Mouse (Mus musculus) thymus, postnatal 10 days (tissue): Measurements from ENCODE around the gene Caskin2.

Experiments
- DNase-seq, 2 experiments: peaks; one replicate each; pipeline ENCODE4 v3.0.0; 2021; ENCODE audit warnings: low spot score in 2 of 2

Gene Caskin2

DNA sequence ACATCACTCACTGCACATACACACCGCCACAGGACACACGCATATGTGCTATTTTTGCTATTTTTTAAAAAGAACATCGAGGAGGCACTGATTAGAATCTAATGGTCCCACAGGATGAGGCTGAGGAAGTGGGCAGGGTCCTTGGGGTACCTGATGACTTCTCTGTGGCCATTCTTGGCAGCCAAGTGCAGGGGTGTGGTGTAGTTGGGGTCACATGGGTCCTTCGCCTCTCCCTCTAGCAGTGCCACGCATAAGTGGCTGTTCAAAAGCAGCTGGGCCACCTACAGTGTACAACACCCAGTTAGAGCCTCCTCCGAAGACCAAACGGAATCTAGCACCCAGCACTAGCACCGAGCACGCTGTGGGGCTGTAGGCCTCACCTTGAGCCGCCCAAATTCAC lies 7.3 kb downstream of the Caskin2 start:
- no peak for DNase-seq

GRCm38 (mm10) chr11:115805005-115805404 lies 8.4 kb downstream of the Caskin2 start:
- no peak for DNase-seq

DNA sequence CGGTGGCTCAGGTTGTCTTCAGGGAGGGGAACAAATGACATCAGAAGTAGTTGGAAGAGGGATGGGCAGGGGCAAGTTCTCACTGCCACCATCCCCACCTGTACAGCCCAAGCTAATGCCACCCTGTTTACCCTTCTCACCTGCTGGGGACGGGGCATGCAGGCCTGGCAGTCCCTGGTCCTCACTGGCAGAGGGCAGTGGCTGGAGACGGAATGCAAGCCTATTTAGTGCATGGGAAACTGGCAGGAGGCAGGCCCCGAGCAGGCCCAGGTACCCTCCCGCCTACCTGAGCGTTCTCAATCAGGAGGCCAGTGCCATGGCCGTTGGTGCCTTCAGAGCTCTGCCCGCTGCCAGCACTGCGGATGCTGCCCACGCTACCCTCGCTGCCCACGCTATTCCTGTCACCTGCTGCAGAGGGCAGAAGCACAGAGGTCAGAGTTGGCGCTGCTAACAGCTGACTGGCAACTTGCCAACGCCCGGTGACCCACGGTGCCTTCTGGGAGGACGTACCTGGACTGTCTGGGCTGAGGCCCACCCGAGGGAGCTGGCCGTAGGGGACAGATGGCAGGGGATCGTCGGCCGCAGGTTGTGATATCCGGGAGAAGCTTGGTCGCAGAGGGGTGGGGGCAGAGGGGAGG lies 10.2 kb downstream of the Caskin2 start:
- DNase-seq = no peak

DNA sequence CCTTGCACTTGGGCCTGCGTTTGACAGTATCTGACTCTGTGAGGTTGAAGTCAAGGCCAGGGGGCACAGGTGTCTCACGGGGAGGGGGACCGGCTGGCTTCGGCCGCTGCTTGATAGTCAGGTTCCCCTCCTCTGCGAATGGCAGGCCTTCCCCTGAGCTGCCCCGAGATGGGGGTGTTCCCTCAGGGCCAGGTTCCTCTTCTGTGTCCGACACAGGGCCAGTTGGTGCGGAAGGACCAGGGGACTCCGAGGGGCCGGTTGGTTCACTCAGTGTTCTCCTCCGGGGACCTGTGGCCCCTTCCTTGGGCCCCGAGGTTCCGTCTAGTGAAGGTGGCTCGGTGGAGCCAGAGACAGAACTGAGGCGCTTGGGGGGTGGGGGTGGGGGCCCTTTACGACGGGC lies 12.5 kb downstream of the Caskin2 start:
- DNase-seq = no peak

DNA sequence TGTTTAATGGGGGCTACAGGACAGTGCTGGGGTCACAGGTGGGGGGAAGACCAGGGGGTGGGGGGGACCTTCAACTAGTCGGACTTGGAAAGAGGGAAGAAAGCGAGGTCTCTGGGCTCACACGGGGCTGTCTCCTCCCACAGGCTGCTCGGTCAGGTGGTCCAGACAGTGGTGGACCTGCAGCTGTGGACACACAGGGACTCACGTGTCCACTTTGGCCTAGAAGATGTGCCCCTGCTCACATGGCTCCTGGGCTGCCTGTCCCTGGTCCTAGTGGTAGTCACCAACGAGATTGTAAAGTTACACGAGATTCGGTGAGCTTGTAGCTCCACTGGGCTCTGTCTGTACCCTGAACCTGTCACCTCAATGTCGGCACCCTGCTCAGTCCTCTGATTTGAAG lies 15.8 kb downstream of the Caskin2 start:
- DNase-seq = no peak

GRCm38 (mm10) chr11:115796898-115797297 lies 16.5 kb downstream of the Caskin2 start:
- no peak for DNase-seq

GRCm38 (mm10) chr11:115792353-115792752 lies 21.1 kb downstream of the Caskin2 start:
- DNase-seq = no peak

DNA sequence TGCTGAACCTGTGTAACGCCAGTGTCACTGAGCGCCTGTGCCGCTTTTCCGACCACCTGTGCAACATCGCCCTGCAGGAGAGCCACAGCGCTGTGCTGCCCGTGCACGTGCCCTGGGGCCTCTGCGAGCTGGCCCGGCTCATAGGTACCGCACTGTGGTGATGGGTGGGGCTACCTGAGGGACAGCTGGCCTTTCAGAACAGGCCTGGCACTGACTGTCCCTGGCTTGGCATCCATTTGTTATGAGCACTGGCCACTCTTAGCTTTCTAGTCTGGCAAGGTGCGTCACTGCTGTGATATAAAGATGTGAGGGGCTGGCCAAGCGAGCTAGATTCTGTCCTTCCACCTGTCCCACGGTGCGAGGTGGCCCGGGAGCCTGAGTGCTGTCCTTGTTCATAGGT lies 21.5 kb downstream of the Caskin2 start:
- DNase-seq = no peak

GRCm38 (mm10) chr11:115789787-115790186 lies 23.7 kb downstream of the Caskin2 start:
- no peak for DNase-seq

GRCm38 (mm10) chr11:115786473-115786872 lies 27.0 kb downstream of the Caskin2 start:
- no peak for DNase-seq

GRCm38 (mm10) chr11:115780141-115781070 lies 33.0 kb downstream of the Caskin2 start:
- no peak for DNase-seq

DNA sequence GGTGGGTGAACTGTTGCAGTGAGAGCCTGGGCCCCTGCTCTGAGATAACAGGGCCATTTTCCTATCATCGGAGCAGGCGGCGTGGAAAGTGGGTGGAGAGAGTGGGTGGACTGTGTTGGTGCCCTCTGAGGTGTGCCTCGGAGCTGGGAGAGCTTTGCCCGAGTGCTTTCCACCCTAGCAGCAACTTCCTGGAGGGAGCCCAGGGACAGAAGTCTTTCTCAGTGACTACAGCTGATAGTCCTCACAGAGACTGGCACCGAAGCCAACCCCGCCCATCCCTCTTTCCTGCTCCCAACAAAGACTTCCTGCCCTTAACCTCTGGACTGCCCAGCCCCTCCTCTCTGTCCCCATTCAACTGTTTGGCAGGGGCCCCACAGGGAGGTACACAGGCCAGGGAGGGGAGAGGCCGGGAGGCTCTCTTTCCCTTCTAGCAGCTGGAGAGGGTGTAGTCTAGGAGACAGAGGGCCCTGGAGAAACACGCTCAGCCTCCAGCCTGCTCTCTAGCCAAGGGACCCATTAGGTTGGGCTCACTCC lies 34.3 kb downstream of the Caskin2 start:
- DNase-seq = no peak

DNA sequence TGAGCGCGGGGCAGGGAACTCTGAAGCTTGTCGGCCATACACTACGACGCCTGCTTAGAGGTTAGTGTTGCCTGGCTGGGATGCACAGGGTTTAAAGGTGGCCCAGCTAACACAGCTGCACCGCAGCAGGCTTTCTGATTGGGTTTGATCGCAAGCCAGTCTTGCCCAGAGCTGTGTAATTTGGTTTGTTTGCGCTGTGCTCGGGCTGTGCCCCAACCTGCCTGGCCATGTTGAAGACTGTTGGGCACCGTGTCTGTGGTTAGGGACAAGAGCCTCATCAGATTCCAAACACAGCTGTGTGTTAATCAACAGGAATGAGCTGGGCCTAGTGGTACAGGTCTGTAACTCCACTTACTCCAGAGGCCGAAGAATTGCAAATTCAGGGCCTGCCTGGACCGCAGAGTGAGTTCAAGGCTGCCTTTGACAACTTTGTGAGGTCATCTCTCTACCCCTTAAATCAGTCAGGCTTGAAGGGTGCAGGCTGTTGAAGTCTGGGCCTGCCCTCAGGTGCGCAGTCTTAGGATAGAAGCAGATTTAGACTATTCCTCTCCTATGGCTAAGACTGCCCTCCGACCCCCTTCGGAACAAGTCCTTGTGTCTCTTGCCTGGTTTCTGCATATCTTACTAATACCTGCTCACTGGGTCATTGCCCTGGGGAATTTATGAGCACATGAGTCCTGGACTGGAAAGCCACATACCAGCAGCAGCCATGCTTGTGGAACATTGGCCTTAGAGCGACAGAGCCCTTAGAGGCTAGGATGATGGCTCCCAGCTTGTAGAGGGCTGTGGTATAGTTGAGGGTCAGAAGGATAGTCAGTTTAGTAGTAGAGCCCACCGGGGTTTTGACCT lies 35.7 kb downstream of the Caskin2 start:
- no peak for DNase-seq

- no peak for DNase-seq
Measured at GRCm38 (mm10) chr11:115776954-115777353, 36.5 kb downstream of the Caskin2 start.

DNA sequence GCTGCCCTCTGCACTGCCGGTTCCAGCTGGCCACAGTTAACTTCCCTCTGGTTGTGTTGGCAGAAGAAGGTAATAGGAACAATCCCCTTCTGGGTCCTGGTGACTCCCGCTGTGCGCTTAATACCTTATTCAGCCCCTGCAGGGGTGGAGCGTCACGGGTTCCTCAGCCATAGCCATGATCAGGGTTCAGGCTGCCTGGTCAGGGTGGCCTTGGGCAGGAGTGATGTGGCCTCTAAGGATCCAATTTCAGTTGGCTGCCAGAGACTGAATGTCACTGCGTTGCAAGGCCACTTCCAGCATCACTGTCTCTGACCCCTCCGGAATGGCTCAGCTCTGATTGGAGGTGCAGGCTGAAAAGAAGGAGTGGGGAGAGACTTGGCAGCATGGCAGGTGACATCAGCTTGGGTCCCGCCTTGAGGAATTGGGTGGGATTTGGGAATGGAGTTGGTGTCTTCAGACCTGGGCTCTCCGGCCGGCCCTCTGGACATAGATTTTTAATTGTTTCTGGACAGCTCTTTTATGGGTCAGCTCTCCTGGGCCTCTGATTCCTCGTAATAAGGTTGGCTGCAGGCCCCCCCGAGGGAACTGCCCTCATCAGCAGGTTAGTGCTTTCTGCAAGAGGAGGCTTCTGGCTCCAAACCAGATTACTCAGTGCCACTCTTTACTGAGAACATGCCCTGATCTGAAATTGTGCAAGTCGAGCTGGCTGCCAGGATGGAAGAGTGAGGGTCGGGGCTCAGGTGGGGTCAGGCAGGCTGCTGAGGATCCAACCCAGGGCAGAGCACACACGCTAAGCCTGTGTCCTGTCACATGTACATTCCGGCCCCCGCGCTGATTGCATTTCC lies 37.4 kb downstream of the Caskin2 start:
- no peak for DNase-seq

DNA sequence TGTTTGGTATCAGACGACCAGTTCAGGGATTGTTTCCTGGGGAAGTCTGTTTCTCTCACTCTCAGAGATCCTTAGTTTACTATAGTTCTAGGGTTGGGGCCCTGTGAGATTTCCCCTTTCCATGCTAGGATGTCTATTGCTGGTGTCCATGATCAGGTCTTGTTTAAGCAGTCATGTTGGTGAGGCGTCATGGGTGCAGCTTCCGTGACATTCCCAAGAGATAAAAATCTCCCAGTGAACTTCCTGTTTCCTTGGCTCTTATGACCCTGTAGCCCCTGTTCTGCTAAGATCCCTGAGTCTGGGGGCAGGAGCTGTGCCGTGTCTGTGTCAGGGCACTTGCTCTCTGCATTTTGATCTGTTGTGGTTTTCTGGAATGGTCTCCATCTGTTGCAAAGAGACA lies 38.8 kb downstream of the Caskin2 start:
- DNase-seq = no peak

DNA sequence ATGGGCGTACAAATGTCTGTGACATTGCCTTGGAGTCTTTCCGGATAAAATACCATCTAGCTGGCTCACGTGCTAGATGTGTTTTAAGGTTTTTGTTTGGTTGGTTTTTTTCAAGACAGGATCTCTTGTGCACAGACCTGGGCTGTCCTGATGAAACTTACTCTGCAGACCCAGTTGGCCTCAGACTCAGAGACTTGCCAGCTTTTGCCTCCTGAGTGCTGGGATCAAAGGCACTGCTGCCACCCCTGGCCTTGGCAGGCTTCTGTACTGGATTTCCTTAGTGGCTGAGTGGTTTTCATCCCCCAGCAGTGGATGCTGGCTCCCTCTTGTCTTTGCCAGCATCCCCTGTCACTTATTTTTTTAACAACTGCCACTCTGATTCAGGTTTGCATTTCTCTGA lies 44.5 kb downstream of the Caskin2 start:
- DNase-seq = no peak

DNA sequence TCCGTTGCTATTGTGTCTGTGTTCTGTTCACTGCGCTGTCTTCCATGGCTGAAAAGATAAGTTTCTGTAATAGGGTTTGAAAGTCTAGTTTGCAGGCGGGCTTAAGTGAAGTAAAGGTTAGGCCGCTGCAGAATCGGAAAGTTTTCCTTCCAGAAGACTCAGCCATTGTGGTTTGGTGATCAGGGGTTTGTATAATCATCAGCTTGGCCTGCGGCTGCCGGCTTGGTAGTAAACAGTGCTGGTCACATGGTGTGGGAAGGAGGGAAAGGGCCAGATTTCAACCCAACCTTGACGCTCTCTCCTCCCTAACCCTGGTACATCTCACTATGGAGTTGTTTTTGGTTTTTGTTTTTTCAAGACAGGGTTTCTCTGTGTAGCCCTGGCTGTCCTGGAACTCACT lies 46.5 kb downstream of the Caskin2 start:
- no peak for DNase-seq

- no peak for DNase-seq
Measured at GRCm38 (mm10) chr11:115766356-115766943, 47.0 kb downstream of the Caskin2 start.

GRCm38 (mm10) chr11:115765607-115766141 lies 47.8 kb downstream of the Caskin2 start:
- DNase-seq = no peak
